Mouse (Mus musculus) central nervous system, embryonic 11.5 days (tissue): ENCODE measurements around the gene Olfr1261. TPM values are rescaled to one million over a fixed set of nuclear protein-coding genes. Genes with fewer than 3 reads are reported as not detected.

Experiments used
- polyA plus RNA-seq: library from polyadenylated mRNA; depleted of rRNA; stranded (reverse); fragments of >200 nt; gene quantifications from 2 replicates; pipeline ENCODE4 v1.2.3, GENCODE M21; 2012; rRNA removed

The Olfr1261 gene
- not detected in 2 replicates for polyA plus RNA-seq

GRCm38 (mm10) chr2:89990921-89991320 lies at the start of gene Olfr1261:
Olfr1261 (plus strand) TSS chr2:89991221.

GRCm38 (mm10) chr2:89948564-89948963 lies 42.5 kb upstream of the Olfr1261 start, which contains the start of gene Olfr1259:
Olfr1259 (minus strand) TSS chr2:89948664.

GRCm38 (mm10) chr2:89974184-89974583 lies 16.8 kb upstream of the Olfr1261 start, which contains the start of gene Olfr1260:
Olfr1260 (plus strand) TSS chr2:89974340.

GRCm38 (mm10) chr2:89999845-90000244 lies 8.8 kb downstream of the Olfr1261 start, which contains the start of gene Olfr1262:
Olfr1262 (plus strand) TSS chr2:90000145.

GRCm38 (mm10) chr2:90011831-90012230 lies 20.8 kb downstream of the Olfr1261 start, which contains the start of gene Olfr1263:
Olfr1263 (plus strand) TSS chr2:90012131.

GRCm38 (mm10) chr2:90025477-90025876 lies 34.5 kb downstream of the Olfr1261 start, which contains the start of gene Olfr1264:
Olfr1264 (minus strand) TSS chr2:90025577.

GRCm38 (mm10) chr2:90035037-90035436 lies 44.0 kb downstream of the Olfr1261 start, which contains the start of gene Olfr1265:
Olfr1265 (plus strand) TSS chr2:90035337.

Other genes with a start within 250 kb of the Olfr1261 start
- not detected in 2 replicates for gene Olfr1253, start 234.1 kb upstream of the Olfr1261 start, polyA plus RNA-seq
- not detected in 2 replicates for gene Olfr1254, start 197.6 kb upstream of the Olfr1261 start, polyA plus RNA-seq
- not detected in 2 replicates for gene Olfr1255, start 179.2 kb upstream of the Olfr1261 start, polyA plus RNA-seq
- gene Olfr1256, start 149.7 kb upstream of the Olfr1261 start, polyA plus RNA-seq, result not detected in 2 replicates
- gene Olfr48, start 143.0 kb upstream of the Olfr1261 start, polyA plus RNA-seq, result not detected in 2 replicates
- gene Olfr1257, start 112.8 kb upstream of the Olfr1261 start, polyA plus RNA-seq, result not detected in 2 replicates
- gene Olfr1258, start 63.9 kb upstream of the Olfr1261 start, polyA plus RNA-seq, result not detected in 2 replicates
- not detected in 2 replicates for gene Olfr1259, start 42.6 kb upstream of the Olfr1261 start, polyA plus RNA-seq
- not detected in 2 replicates for gene Olfr1260, start 16.9 kb upstream of the Olfr1261 start, polyA plus RNA-seq
- gene Olfr1262, start 8.9 kb downstream of the Olfr1261 start, polyA plus RNA-seq, result not detected in 2 replicates
- not detected in 2 replicates for gene Olfr1263, start 20.9 kb downstream of the Olfr1261 start, polyA plus RNA-seq
- not detected in 2 replicates for gene Olfr1264, start 34.4 kb downstream of the Olfr1261 start, polyA plus RNA-seq
- not detected in 2 replicates for gene Olfr1265, start 44.1 kb downstream of the Olfr1261 start, polyA plus RNA-seq
- not detected in 2 replicates for gene Olfr140, start 72.4 kb downstream of the Olfr1261 start, polyA plus RNA-seq
- not detected in 2 replicates for gene Olfr1269, start 130.2 kb downstream of the Olfr1261 start, polyA plus RNA-seq
- gene Olfr32, start 151.1 kb downstream of the Olfr1261 start, polyA plus RNA-seq, result 0.05 TPM in 1 of 2 replicates, not detected in the other
- gene Olfr1270, start 161.9 kb downstream of the Olfr1261 start, polyA plus RNA-seq, result not detected in 2 replicates
- not detected in 2 replicates for gene Olfr1506, start 233.3 kb downstream of the Olfr1261 start, polyA plus RNA-seq